Mouse (Mus musculus) embryo, embryonic 11 days (tissue): Measurements from ENCODE around the gene Dcun1d4.

ENCODE experiments used
- DNase-seq: peaks from one replicate; pipeline ENCODE4 v3.0.0-alpha.2; 2015

Dcun1d4 gene

DNA sequence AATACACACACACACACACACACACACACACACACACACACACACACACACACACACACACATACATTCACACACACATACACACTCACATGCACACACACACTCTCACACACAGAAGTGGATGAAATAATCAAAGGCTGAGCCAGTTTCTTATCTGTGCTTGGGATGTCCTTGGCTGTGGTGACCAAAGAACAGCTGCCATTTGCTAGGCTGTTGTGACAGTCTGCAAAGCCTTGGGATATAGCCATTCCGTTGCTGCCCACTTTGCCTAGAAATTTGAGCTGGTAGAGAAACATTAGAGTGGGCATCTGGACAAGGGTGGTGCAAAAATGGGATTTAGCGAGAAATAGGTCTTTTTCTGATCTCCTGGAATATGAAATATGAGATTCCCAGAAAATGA is 119.2 kb downstream of the Dcun1d4 start:
- no peak for DNase-seq

DNA sequence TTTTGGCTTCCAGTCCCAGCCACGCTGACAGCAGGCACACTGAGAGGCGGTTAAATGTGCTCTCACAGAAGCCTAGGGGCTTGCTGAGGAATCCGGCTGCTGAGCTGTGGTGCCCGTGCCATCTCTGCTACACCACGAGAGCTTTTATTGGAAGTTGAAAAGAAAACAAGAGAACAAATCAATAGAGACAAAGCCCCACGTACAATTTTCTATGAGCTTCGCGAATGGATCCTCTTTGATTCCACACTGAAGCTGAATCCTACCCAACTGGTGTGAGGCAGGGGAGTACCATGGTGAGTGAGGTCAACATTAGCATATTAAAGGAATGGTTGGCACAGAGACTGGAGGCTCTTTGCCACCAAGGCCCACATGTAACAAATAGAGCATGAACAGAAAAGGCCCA is 120.6 kb downstream of the Dcun1d4 start:
- DNase-seq, result no peak

DNA sequence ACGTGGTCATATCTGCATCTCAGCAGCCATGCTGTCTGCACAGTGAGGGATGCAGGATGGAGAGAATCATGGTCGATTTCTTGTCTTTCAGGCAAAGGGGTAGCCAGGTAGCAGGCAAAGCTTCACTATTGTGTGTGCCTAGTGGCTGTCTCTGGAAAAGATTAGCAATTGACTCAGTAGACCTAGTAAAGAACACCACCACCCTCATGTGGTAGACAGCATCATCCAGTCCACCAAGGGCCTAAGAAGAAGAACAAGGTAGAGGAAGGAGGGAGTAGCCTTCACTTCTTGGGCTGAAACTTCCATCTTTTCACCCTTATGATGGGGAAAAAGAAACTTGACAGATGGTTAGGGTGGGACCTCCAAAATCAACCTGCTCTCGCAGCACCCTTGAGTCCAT is 122.1 kb downstream of the Dcun1d4 start:
- DNase-seq, result no peak

DNA sequence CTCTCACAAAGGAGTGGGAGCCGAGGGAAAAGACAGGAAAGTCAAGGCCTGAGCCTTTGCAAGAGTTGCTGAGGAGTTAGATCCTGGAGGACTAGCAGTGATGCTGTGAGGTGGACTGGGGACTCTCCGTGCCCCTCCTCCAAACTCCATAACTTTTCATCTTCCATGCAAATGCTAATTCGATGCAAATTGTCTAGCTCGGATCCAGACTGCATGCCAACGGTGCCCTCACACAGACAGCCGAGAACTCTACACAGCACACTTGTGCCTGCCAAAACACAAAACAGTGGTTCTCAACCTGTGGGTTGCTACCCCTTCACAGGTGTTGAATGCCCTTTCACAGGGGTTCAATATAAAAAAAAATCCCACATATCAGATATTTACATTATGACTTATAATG is 123.7 kb downstream of the Dcun1d4 start:
- no peak for DNase-seq

DNA sequence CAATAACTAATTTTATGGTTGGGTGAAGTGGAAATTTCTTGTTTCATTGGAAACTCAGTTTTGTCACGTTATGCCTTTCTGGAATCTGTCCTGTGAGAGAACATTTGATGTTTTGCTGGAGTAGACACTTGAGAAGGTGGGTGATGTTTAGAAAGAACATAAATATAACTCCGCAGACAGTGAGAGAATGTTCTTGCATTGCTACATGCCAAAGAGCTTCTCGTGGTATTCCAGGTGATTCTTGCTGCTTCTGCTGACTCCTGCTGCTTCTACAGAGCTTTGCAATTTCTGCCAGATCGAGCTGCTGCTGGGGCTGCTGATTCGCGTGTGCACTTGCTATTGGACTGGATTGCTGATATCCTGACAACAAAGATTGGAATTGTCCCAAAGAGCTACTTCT is 124.2 kb downstream of the Dcun1d4 start:
- no peak for DNase-seq
